Mouse (Mus musculus): ENCODE measurements around the gene Sh3pxd2a. TPM values are rescaled to one million over a fixed set of nuclear protein-coding genes. Genes with fewer than 3 reads are reported as not detected.

Sh3pxd2a gene
- total RNA-seq (2021): 10 to 100 TPM; 35.5 to 36.6 TPM
- long read RNA-seq, experiment 1, partial matches to known transcripts: 0 of 20 reads
- long read RNA-seq, experiment 1, other reads (novel, unspliced or antisense): 20 of 20 reads
- long read RNA-seq, experiment 2, partial matches to known transcripts: 5 of 23 reads
- long read RNA-seq, experiment 2, other reads (novel, unspliced or antisense): 18 of 23 reads

GRCm38 (mm10) chr19:47464304-47465241 lies at the start of gene Sh3pxd2a:
Sh3pxd2a (minus strand) TSS chr19:47464401.
- intact Hi-C loops (cut with DNase I): loop anchor here (1.0 to 5.0 kb wide), 3 partner anchors 38 to 108 kb away; no protein-coding TSS in a partner anchor

DNA sequence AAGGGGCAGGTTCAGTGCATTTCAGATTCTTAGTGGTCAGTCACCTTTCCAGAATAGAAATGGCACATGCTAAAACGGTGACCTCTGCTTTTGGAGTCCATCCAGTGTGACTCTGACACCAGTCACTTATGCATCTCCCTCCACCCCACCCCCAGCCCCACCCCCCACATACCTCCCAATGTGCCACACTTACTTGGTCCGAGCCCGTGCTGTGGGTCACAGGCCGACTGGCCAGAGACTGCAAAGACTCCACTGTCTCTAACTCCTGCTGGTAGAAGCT lies 49.4 kb upstream of the Sh3pxd2a start:
- intact Hi-C loops (cut with DNase I): no loop called here
- DNase-seq: no peak

More at GRCm38 (mm10) chr19:47464304-47465241, at the start of gene Sh3pxd2a:
- DNase-seq: peak in 1 of 2 experiments; percentile 44

GRCm38 (mm10) chr19:47512794-47513617 lies 48.8 kb upstream of the Sh3pxd2a start:
- DNase-seq: no peak
- intact Hi-C loops (cut with DNase I): no loop called here

- no peak for DNase-seq
- intact Hi-C loops (cut with DNase I): no loop called here
Observed at GRCm38 (mm10) chr19:47511958-47512357, 47.8 kb upstream of the Sh3pxd2a start.

DNA sequence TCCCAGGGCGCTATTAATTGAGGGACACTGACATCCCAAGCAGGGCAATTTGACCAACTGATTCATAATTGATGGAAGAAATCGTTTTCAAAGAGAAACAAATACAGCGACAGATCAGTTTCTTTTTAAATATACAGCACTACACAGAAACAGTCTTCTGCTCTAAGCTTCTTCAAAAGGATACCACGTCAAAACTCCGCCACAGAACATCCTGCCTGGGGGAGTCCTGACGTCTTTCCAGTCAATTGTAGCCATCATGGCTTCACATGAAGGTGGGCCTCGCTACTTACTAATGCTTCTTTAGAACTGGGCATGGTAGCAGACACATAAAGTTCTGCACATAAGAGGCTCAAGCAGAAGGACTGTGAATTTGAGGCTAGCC lies 47.1 kb upstream of the Sh3pxd2a start:
- no peak for DNase-seq
- intact Hi-C loops (cut with DNase I): no loop called here

DNA sequence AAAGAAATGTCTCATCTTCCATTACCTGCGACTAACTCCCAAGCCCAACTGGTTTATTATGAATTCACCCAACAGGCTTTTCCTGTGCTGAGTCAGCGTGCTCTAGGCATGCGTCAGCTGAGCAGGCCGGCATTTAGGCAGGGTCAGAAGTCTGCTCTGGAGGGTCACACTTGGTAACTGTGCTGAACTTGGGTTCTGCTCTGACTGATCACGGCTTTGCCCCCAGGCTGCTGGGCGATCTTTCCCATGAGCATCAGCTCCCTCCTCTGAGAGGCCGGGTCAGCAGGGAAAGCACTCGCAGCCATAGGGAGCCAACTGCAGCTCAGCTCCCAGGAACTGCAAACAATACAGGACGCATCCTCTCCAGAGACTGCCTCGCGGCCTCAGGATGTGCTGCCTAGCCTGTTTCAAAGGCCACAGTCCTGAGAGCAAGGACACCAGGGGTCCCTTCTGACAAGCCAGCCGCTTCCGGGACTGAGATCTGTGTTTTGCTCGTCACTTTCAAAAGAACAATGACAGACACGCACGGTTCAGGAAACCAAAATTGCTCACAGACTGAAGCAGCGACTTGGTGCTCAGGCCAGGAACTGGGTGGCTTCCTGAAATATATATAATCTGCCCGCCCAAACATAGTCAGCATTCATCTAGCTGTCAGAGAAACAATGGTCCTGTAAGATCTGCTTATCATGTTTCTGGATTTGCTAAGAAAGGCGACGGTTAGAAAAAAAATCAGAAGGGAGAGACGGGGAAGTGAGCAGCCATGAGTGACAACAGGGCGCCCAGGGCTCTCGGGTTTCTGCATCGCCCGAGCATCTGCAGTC lies 46.5 kb upstream of the Sh3pxd2a start:
- intact Hi-C loops (cut with DNase I): no loop called here

DNA sequence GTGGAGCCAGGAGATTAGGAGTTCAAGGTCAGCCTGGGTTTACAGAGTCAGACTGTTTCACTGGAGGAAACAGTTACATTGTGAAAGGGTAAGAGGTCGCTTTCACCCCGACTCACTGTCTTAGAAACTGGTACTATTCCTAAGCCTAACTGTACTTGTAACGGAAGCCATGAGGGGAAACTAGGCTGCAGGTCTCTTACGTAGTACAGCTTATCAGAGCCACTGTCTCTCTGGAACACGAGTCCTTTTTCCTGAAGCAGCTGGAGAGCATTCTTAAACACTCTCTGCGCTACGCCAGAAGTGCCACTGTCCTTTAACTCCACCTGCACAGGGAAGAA lies 45.9 kb upstream of the Sh3pxd2a start:
- intact Hi-C loops (cut with DNase I): no loop called here

More for the DNA sequence above, 46.5 kb upstream of the Sh3pxd2a start:
- DNase-seq: no peak

GRCm38 (mm10) chr19:47508771-47509281 lies 44.6 kb upstream of the Sh3pxd2a start:
- intact Hi-C loops (cut with DNase I): no loop called here
- no peak for DNase-seq

More for the DNA sequence above, 45.9 kb upstream of the Sh3pxd2a start:
- DNase-seq: no peak

GRCm38 (mm10) chr19:47508191-47508590 lies 44.0 kb upstream of the Sh3pxd2a start:
- no peak for DNase-seq
- intact Hi-C loops (cut with DNase I): no loop called here

DNA sequence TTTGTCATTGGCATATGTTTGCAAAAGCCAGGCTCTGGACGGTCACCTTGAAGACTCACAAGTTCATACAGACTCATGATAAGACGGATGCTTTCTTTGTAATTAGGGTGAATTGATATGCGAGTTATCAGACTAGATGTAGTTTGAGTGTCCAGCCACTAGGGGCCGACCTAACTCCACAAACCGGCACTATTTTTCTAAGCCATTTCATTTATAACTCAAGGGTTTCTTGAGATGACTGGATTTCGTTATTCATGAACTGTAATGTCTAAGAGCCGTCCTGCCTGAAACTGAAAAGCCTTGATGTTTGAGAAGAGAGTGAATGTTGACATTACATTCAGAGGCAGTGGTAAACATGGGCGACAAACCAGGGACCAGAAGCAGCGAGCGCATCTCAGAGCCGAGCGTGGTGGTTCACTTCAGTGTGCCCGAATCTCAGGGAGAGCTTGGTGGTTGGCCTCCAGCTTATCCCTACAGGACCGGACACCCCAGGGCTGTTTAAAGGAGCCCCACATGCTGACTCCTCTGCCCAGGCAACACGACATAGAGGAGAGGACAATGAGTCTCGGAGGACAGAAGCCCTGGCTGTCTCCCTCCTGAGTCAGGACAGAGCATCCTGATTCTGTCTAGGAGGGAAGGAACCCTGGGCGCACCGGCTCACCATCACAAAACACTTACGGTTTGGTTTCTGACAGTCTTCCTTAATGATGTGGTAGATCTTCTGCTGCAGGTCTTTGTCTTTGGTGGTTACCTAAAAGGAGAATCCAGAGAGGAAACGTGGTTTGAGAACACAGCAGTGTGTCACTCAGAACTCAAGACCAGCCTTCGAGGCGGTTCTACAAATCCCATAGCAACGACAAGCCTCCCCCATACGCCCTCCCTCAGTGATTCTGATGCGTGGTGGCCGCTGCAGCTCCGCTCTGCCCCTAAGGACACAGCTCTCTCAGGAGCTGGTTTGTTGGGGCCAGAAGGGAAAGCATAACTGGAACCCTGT lies 43.2 kb upstream of the Sh3pxd2a start:
- intact Hi-C loops (cut with DNase I): loop anchor here (2.0 kb wide), 3 partner anchors 109 to 313 kb away; partner anchors contain the start of gene Sfr1
- DNase-seq: peak in 1 of 2 experiments; percentile 45

- intact Hi-C loops (cut with DNase I): loop anchor here (5.0 kb wide), 1 partner anchor 36 kb away; no protein-coding TSS in a partner anchor
- DNase-seq: no peak
Observed at GRCm38 (mm10) chr19:47503625-47504024, 39.4 kb upstream of the Sh3pxd2a start.

DNA sequence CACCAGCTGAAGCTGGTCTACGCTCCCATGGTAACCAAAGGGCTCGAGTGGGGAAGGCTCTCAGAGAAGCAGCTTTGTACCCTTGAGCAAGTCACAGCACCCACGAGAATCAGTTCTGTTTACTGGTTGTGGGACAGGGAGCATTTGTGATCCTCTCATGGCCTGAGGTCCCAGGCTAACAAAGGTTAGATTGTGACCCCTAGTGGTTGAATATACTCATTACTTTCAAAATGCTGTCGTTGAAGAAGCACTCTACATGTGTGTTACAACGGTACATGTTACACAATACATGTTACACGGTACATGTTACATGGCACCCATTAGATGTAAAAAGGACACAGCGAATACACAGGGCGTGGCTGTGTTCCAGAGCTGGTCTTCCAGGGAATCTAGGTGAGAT lies 38.4 kb upstream of the Sh3pxd2a start:
- intact Hi-C loops (cut with DNase I): loop anchor here (1.0 to 5.0 kb wide), 2 partner anchors 35 to 145 kb away; no protein-coding TSS in a partner anchor
- DNase-seq: no peak

DNA sequence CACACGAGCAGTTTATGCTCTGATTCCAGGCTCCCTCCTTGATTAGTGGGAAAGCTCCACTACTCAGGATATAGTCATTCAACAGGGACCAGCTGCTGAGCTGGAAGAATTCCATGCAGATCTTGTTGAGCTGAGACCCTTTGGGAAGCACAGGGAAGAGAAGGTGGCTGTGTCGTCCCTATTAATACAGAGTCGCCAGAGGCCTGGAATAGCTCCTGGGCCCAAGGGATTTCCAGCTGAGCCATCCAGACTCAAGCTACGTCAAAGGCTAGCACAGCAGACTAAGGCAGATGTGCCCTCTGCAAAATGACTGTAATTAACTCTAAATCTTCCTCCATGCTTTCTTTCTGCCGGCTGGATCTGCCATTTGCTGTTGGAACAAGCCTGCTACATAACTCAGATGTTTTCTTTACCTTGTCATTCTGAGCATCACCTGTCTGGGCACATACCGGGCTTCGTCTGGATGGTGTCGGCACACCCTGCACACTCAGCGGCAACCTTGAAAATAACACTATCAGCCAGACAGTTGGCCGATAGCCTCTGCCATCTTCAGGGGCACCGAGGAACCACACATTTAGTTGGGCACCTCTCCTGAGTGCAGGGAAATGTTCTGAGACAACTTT lies 36.3 kb upstream of the Sh3pxd2a start:
- DNase-seq: no peak
- intact Hi-C loops (cut with DNase I): loop anchor here (5.0 kb wide), 1 partner anchor 33 kb away; no protein-coding TSS in a partner anchor

DNA sequence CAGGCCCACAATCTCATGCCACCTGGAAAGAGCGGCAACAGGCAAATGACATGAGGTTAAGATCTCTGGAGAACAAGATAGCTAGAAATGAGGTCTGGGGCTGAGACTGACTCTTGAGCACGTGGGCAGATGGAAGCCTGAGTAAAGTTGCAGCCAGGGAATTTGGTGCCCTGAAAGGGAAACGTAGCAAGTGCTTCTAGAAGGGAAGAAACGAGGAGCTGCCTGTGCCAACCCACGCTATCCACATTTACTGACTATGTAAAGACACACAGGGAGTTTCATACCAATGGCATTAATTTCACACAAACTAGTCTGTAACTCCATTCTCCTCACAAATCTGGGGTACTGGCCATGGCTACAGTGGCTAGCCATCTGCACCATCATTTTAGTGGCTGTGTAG lies 35.6 kb upstream of the Sh3pxd2a start:
- DNase-seq: no peak
- intact Hi-C loops (cut with DNase I): loop anchor here (5.0 to 10.0 kb wide), 2 partner anchors 33 to 215 kb away; no protein-coding TSS in a partner anchor

GRCm38 (mm10) chr19:47498942-47499341 lies 34.7 kb upstream of the Sh3pxd2a start:
- intact Hi-C loops (cut with DNase I): loop anchor here (10.0 kb wide), 1 partner anchor 214 kb away; no protein-coding TSS in a partner anchor

DNA sequence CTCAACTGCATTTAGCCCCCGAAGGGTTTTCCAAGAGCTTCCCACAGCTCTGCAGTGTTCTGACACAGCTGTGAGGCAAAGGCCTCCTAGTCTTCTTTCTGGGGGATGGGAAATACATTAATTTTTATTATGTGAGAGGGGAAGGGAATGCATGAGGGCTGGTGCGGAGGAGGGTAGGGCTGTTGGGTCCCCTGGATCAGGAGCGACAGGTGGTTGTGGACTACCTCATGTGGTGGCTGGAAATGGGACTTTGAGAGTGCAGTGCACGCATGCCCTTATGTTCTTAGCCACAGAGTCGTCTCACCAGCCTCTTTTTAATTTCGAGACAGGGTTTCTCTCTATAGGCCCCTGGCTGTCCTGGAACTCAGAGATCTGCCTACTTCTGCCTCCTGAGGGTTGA lies 33.5 kb upstream of the Sh3pxd2a start:
- intact Hi-C loops (cut with DNase I): loop anchor here (10.0 kb wide), 1 partner anchor 213 kb away; no protein-coding TSS in a partner anchor
- DNase-seq: no peak

More at GRCm38 (mm10) chr19:47498942-47499341, 34.7 kb upstream of the Sh3pxd2a start:
- DNase-seq: no peak

DNA sequence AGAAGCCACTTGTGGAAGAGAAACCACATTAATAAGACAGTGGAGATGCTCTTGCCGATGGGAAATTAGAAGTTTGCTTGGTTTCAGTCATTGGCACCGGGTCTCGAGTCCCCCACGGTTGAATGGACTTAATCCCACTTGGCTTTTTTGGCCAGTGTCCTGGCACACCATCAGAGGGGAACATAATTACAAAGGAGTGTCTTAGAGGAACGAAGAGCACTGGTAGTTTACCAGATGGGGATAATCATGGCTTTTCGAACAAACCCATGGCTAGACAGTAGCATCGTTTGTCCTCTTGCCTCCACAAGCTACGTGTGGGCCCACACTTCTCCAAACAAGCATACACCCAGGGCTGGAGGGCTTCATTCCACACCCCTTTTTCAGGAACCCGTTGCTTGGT lies 33.1 kb upstream of the Sh3pxd2a start:
- intact Hi-C loops (cut with DNase I): loop anchor here (10.0 kb wide), 1 partner anchor 213 kb away; no protein-coding TSS in a partner anchor

More for the DNA sequence above, 33.1 kb upstream of the Sh3pxd2a start:
- DNase-seq: no peak
